Mouse (Mus musculus): ENCODE data around the gene Atrnl1.

DNA sequence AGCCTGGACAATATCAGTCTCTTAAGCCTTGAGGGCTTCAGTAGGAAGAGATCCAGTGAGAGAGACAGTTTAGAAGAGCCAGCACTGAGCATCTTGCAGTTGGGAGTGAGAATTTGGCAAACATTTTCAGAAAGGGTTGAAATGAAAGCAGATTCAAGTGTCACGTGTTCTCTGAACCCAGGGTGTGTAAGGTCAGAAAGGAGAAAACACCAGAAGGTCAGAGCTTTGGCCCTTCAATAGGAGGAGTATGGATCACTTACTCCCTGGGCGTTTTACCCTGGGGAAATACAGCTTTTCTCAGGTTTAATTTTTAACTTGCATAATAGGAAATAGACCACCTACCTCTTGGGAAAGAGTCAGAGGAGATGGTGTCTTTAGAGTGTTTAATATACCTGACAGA lies 457.3 kb downstream of the Atrnl1 start:
- no peak for TF ChIP-seq ZNF384 (IDR thresholded peaks at IDR 0.05; ENCODE audit: low read depth, low read length)
- TF ChIP-seq MAFK (IDR thresholded peaks at IDR 0.05; ENCODE audit: insufficient read depth, low read depth, low read length), result no peak
